Mouse (Mus musculus) bone marrow, adult 2 months (tissue): ENCODE measurements at regions not wholly inside any gene's neighbourhood (a gene's known extent, or its start where the extent isn't known, plus 50 kb on each side); places are given as distances from the start of the nearest gene placed in this dataset.

Experiments
- H3K27ac ChIP-seq: fragments of 200-500 bp; 2 replicates; pipeline ENCODE4 v1.5.1; 2012; ENCODE audit warnings: low read depth, mild to moderate bottlenecking, control low read depth, inconsistent platforms, low read length; ENCODE audit not compliant: control insufficient read depth, poor library complexity, insufficient read depth
- H3K4me1 ChIP-seq: fragments of 200-500 bp; 2 replicates; pipeline ENCODE4 v1.6.1; 2011; ENCODE audit warnings: low read length; ENCODE audit not compliant: control insufficient read depth, insufficient read depth
- H3K4me3 ChIP-seq: fragments of 200-500 bp; replicated peaks from 2 replicates; pipeline ENCODE3; 2011; ENCODE audit warnings: mild to moderate bottlenecking, low read depth, low read length, control low read depth; ENCODE audit not compliant: control insufficient read depth
- CTCF ChIP-seq: fragments of 200-500 bp; IDR thresholded peaks from 2 replicates; pipeline ENCODE4 v1.5.1; 2011; ENCODE audit warnings: low read length, control low read depth; ENCODE audit not compliant: control insufficient read depth, insufficient read depth
- POLR2A ChIP-seq: fragments of 200-500 bp; IDR thresholded peaks from 2 replicates; pipeline ENCODE4 v1.6.1; 2011; ENCODE audit warnings: low read depth, mild to moderate bottlenecking, control low read depth, low read length, borderline replicate concordance; ENCODE audit not compliant: control insufficient read depth
- WGBS: fragments of 180-500 bp; shearing (Covaris S2); methylation state at CpG from one replicate; pipeline ENCODE4 v1.1.7; 2018; 5-methylcytosine and 5-hydroxymethylcytosine counted together

GRCm38 (mm10) chr4:56226493-56226892 is 513.4 kb upstream of the Gm26657 start:
- no peak overlapping the region for H3K27ac ChIP-seq
- no peaks in the 10 kb centered on the region for H3K4me1 ChIP-seq
- TF ChIP-seq POLR2A (no peak), CTCF (no peak)
- WGBS, result 89% methylated on average over 1 of the region's 1 CpGs
- H3K4me3 ChIP-seq, result no peak overlapping the region

- WGBS, result 38% methylated on average over 3 of the region's 3 CpGs
- H3K27ac ChIP-seq, result no peak overlapping the region
- H3K4me3 ChIP-seq, result no peak overlapping the region
- no peaks in the 10 kb centered on the region for H3K4me1 ChIP-seq
- TF ChIP-seq POLR2A (no peak), CTCF (no peak)
These were observed 515.3 kb upstream of the Gm26657 start for GRCm38 (mm10) chr4:56224542-56224941.

DNA sequence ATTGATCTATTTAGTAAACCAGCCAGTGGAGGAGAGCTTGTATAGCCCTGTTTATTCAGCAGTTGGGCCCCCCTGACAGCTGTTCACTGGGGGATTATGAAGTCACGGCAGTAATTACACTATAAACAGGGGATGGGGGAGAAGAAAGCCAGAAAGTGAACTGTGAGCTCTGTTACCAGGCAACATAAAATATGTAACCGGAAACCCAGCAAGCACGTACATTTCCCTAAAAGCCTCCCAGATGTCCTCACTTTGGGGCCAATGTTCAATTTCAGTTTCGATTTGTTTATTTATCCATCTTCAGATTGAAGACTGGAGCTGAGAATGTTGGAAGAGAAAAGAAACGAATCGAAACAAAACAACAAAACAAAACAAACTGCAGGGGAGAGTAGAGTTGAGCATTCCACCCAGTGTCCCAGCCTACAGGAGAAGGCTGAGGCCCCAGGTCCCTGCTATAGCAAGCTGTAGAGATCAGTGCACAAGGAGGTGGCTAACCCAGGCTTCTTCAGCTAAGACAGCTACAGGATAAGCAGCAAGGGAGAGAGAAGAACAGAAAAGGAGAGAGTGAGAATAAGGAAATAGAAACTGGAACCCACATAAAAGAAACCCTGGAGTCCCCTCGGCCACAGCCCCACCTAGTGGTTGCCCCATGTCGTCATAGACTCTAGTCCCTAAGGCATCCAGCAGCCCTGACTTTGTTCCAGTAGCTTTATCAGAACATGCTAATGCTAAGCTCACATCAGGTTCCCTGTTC is 517.7 kb upstream of the Gm26657 start:
- no peak for TF ChIP-seq POLR2A
- TF ChIP-seq CTCF, result peak; percentile 77
- Histone ChIP-seq H3K4me3 (peak overlapping the region; percentile 62), H3K4me1 (no peaks in the 10 kb centered on the region), H3K27ac (peak overlapping the region; percentile 24)
- WGBS, result 3% methylated on average over 8 of the region's 8 CpGs

DNA sequence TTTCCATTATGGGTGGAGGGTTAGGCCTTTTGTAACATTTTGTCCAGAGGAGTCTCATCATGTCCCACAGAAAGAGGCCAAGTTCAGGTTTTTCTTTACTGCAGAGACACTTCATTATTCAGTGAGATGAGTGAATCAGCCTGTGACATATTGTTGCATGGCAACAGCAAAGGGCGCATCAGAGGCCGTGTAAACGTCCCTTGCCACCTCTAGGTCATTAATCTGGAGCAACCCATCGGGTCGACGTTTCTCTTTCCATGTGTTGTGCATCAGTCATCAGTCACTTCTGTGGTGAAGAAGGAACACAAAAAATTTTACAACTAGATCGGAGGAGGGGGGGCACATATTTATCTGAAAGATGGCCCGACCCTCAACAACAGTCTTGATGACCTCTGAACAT is 519.3 kb upstream of the Gm26657 start:
- no peak for TF ChIP-seq CTCF
- no peak for TF ChIP-seq POLR2A
- Histone ChIP-seq H3K27ac (no peak overlapping the region), H3K4me1 (no peaks in the 10 kb centered on the region), H3K4me3 (no peak overlapping the region)
- 77% methylated on average over 8 of the region's 8 CpGs for WGBS

- 93% methylated on average over 2 of the region's 2 CpGs for WGBS
- no peaks in the 10 kb centered on the region for H3K4me1 ChIP-seq
- no peak overlapping the region for H3K4me3 ChIP-seq
- H3K27ac ChIP-seq, result no peak overlapping the region
- TF ChIP-seq CTCF (no peak), POLR2A (no peak)
These were observed 530.4 kb upstream of the Gm26657 start for GRCm38 (mm10) chr4:56209499-56209898.

DNA sequence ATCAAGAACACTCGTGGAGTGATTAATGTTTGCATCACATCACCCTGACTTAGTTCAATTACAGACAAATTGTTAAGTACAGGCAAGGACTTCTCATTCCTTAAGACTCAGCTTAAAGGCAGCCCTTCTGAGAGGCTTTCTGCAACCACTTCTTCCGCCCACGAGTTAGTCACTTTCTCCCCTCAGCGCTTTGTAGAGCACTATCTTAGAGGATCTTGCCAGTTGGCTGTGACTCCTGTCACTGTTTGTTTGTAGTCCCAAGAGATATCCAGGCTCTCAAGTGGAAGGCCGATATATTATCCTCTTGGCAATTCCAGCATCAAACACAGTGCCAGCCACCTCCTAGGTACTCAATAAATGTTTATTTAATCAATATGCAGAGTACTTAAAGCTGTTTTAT is 532.1 kb upstream of the Gm26657 start:
- Histone ChIP-seq H3K27ac (no peak overlapping the region), H3K4me3 (no peak overlapping the region), H3K4me1 (no peaks in the 10 kb centered on the region)
- no peak for TF ChIP-seq POLR2A
- no peak for TF ChIP-seq CTCF
- 82% methylated on average over 5 of the region's 5 CpGs for WGBS

DNA sequence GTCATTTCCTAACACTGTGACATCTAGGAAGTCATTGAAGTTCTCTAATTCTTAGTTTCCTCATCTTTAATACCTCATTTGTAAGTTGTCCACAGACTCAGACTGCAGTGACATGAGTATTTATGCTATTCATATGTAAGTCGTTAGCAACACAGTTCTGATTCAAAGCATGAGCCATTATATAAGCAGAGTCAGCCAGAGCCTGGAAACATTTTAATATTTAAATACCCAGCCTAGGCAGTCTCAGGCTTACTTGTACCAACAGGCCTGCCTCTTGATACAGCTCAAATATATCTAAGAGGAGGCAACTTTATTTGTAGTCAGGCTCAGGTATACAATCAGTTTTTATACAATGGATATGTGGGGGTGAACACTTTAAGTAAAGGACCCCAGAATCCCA is 534.8 kb upstream of the Gm26657 start:
- no peak overlapping the region for H3K4me3 ChIP-seq
- H3K4me1 ChIP-seq, result no peaks in the 10 kb centered on the region
- WGBS, result 71% methylated on average over 1 of the region's 1 CpGs
- TF ChIP-seq CTCF (no peak), POLR2A (no peak)
- no peak overlapping the region for H3K27ac ChIP-seq

- Histone ChIP-seq H3K27ac (no peak overlapping the region), H3K4me3 (no peak overlapping the region), H3K4me1 (no peaks in the 10 kb centered on the region)
- TF ChIP-seq CTCF (no peak), POLR2A (no peak)
- WGBS, result 73% methylated on average over 2 of the region's 2 CpGs
These were observed 546.5 kb upstream of the Gm26657 start for GRCm38 (mm10) chr4:56193365-56193764.

- Histone ChIP-seq H3K4me1 (no peaks in the 10 kb centered on the region), H3K27ac (no peak overlapping the region), H3K4me3 (no peak overlapping the region)
- WGBS, result 82% methylated on average over 5 of the region's 5 CpGs
- no peak for TF ChIP-seq CTCF
These were observed 547.4 kb upstream of the Gm26657 start for GRCm38 (mm10) chr4:56192516-56192915.

GRCm38 (mm10) chr4:56179566-56179965 is 560.3 kb upstream of the Gm26657 start:
- WGBS, result 59% methylated on average over 5 of the region's 5 CpGs
- Histone ChIP-seq H3K4me1 (no peaks in the 10 kb centered on the region), H3K4me3 (no peak overlapping the region), H3K27ac (no peak overlapping the region)
- TF ChIP-seq CTCF, result no peak
- no peak for TF ChIP-seq POLR2A
